Mouse (Mus musculus): ENCODE data around the gene Sval1. TPM values are rescaled to one million over a fixed set of nuclear protein-coding genes. Genes with fewer than 3 reads are reported as not detected.

The Sval1 gene
- 1.9 and 6.4 TPM in 2 replicates for polyA plus RNA-seq (2015; fragmentation: Nextera tagmentation; extraction: Ambion mirVana)

- Histone ChIP-seq H3K36me3 (no peaks in the 10 kb centered on the region), H3K9me3 (no peaks in the 10 kb centered on the region), H3K4me3 (replicated peaks) (no peak within 1 kb of the TSS), H3K27me3 (replicated peaks) (no peaks in the 10 kb centered on the region), H3K9ac (no peak within 1 kb of the TSS), H3K27ac (no peak within 1 kb of the TSS), H3K4me1 (replicated peaks) (no peaks in the 10 kb centered on the region), H3K4me2 (replicated peaks) (no peak within 1 kb of the TSS)
- ATAC-seq, result no peak
- 57% methylated on average over 1 of the region's 1 CpGs for WGBS
These were observed at the start of gene Sval1 for GRCm38 (mm10) chr6:41951330-41951729. TSS of gene Sval1 (plus strand) at chr6:41951630.

DNA sequence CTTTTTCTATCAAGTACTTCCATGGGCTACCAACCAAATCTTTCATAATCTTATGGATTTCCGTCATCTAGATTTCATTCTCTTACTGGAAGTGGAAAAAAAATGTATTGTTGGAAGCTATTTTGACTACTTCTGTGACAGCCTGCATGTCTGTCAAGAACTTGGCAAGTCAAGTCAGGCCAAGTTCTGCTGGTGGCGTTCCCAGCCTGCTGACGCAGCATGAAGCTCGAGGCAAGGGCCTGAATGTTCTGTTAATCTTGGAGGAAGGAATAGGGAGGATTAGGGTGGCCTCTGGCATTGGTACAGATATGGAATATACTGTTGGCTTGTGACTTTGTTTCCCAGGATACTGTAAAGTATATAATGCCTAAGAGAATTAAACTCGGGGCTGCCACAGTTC lies 39.8 kb upstream of the Sval1 start:
- Histone ChIP-seq H3K9ac (no peak overlapping the region), H3K27ac (no peak overlapping the region), H3K27me3 (replicated peaks) (no peaks in the 10 kb centered on the region), H3K4me3 (replicated peaks) (no peak overlapping the region), H3K4me2 (replicated peaks) (no peak overlapping the region), H3K9me3 (no peaks in the 10 kb centered on the region), H3K36me3 (no peaks in the 10 kb centered on the region), H3K4me1 (replicated peaks) (no peaks in the 10 kb centered on the region)
- no peak for ATAC-seq
- WGBS, result 86% methylated on average over 5 of the region's 5 CpGs

DNA sequence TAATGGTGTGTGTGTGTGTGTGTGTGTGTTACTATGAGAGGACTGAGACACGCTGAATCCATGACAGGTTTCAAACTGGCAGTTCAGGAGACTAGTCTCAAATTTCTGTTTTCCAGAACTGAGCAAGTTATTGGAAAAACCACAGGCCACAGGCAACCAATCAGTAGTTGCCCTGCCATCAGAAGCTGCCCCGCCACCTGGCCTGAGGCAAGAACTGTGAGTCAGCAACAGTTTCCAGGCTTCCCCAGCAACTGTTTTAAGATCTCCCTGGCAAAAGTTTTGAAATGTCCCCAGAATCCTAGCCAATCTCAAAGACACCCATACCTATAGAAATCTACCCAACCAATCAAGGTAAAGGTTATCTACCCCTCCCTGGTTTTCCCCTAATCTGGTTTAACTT lies 36.5 kb upstream of the Sval1 start:
- no peaks in the 10 kb centered on the region for H3K36me3 ChIP-seq
- no peak for ATAC-seq
- H3K4me2 ChIP-seq (replicated peaks), result no peak overlapping the region
- WGBS, result 81% methylated on average over 2 of the region's 2 CpGs
- H3K4me3 ChIP-seq (replicated peaks), result no peak overlapping the region
- H3K27ac ChIP-seq, result no peak overlapping the region
- H3K4me1 ChIP-seq (replicated peaks), result no peaks in the 10 kb centered on the region
- no peaks in the 10 kb centered on the region for H3K9me3 ChIP-seq
- no peak overlapping the region for H3K9ac ChIP-seq
- no peaks in the 10 kb centered on the region for H3K27me3 ChIP-seq (replicated peaks)

- WGBS, result 62% methylated on average over 1 of the region's 1 CpGs
- Histone ChIP-seq H3K4me1 (replicated peaks) (no peaks in the 10 kb centered on the region), H3K27ac (no peak within 1 kb of the TSS), H3K36me3 (no peaks in the 10 kb centered on the region), H3K27me3 (replicated peaks) (no peaks in the 10 kb centered on the region), H3K9ac (no peak within 1 kb of the TSS), H3K4me3 (replicated peaks) (no peak within 1 kb of the TSS), H3K9me3 (no peaks in the 10 kb centered on the region), H3K4me2 (replicated peaks) (no peak within 1 kb of the TSS)
- no peak for ATAC-seq
These were observed 16.4 kb downstream of the Sval1 start, which contains the start of gene Sval3 for GRCm38 (mm10) chr6:41967840-41968239. TSS of gene Sval3 (plus strand) at chr6:41968140.

Other genes starting within 250 kb of the Sval1 start
- 3.2 and 5.2 TPM in 2 replicates for gene Kel, start 247.3 kb upstream of the Sval1 start, polyA plus RNA-seq (2015; fragmentation: Nextera tagmentation; extraction: Ambion mirVana)
- gene Olfr459, start 176.5 kb upstream of the Sval1 start, polyA plus RNA-seq (2015; fragmentation: Nextera tagmentation; extraction: Ambion mirVana), result not detected in 2 replicates
- gene Pip, start 104.1 kb upstream of the Sval1 start, polyA plus RNA-seq (2015; fragmentation: Nextera tagmentation; extraction: Ambion mirVana), result not detected in 2 replicates
- not detected in 2 replicates for gene Sval2, start 98.6 kb upstream of the Sval1 start, polyA plus RNA-seq (2015; fragmentation: Nextera tagmentation; extraction: Ambion mirVana)
- gene Sval3, start 16.5 kb downstream of the Sval1 start, polyA plus RNA-seq (2015; fragmentation: Nextera tagmentation; extraction: Ambion mirVana), result not detected in 2 replicates
- gene Sva, start 86.8 kb downstream of the Sval1 start, polyA plus RNA-seq (2015; fragmentation: Nextera tagmentation; extraction: Ambion mirVana), result not detected in 2 replicates
- not detected in 2 replicates for gene Tas2r139, start 189.3 kb downstream of the Sval1 start, polyA plus RNA-seq (2015; fragmentation: Nextera tagmentation; extraction: Ambion mirVana)

All from intestine, embryonic 15.5 days (tissue).